Mouse (Mus musculus): ENCODE results near the gene Plgrkt.
"Not testable (repeated sequence)": the region's sequence is repeated elsewhere in the genome, so short reads cannot be mapped to it uniquely, and the experiment has no call there.

Plgrkt gene

DNA sequence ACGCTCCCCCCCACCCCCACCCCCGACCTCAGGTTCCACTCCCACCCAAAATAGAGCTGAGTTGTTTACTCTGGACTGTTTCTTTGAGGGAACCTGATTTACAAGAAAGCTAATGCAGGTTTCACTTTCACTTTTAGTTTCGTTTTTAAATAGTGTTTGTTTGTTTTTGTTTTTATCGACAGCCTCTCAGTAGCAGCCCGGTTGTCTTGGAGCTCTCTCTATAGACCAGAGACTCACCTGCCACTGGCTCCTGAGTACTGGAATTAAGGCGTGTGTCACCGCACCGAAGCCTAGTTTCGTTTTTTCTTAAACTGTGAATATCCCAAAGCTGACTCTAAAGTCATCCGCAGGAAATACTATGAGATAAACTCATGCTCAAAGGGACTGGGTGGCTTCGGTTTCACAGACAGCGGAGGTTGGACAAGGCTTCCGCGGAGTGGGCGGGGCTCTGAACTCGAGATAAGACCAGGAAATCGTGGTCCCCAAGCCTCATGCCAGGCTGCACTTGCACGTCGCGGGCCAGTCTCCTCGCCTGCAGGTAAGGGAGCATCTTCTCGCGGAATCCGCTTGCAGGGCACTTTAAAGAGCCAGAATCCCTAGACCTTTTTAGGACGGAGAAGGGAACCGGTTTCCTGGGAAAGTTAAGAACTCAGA, at the start of gene Plgrkt, which contains the start of gene Cd274:
Gene Plgrkt, minus strand, starts transcription at position 422 of the 654 bp plus-strand sequence.
Gene Cd274, plus strand, starts transcription at position 487 of the 654 bp plus-strand sequence.
- peak; percentile 32 for DNase-seq (ENCODE audit: low read depth, low spot score)

DNA sequence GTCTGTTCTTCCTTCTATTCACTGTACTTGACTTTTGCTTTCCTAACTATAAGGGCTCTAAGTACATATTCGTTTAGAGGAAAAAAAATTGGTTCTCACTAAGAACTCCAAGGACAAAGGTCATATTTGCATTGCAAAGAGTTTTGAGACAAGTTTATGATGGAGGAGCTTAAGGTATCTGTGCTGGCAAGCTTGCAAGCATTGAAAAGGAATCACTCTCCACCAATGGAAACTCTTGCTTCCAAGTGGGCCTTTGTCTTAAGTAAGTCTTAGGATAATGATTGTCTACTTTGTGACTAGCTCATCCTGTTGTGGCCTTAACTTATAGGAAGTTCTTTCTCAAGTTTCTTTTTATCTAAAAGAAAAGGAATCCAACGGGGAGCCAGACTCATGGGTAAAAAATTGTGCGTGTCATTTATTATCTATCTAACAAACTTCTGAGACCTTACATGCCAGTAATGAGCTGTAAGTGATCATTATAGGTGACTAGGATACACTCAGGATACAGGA, 49.3 kb upstream of the Plgrkt start:
- no peak for DNase-seq (ENCODE audit: low read depth, low spot score)

DNA sequence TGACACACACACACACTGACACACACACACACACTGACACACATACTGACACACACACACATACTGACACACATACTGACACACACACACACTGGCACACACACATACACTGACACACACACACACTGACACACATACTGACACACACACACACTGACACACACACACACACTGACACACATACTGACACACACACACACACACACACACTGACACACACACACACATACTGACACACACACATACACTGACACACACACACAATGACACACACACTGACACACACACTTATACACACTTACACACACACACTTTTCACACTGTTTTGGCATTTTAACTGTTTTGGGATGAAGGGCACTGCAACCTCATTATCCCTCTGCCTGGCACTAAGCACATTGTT, 47.7 kb upstream of the Plgrkt start:
- not testable (repeated sequence) for DNase-seq (ENCODE audit: low read depth, low spot score)

DNA sequence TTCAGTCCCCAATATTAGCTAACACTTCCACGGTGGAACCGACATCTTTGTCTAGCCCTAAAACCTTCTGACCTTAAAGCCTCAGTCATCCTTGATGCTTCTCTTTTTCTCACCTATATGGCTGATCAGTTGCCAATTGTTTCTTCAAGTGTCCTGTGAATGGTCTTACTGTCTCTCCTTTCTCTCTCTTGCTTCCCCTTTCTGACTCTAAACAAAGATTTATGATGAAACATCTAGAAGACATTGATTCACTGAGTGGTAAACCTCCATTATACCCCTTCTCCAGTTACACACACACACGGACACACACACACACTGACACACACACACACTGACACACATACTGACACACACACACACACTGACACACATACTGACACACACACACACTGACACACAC, 47.3 kb upstream of the Plgrkt start:
- DNase-seq (ENCODE audit: low read depth, low spot score) = no peak

DNA sequence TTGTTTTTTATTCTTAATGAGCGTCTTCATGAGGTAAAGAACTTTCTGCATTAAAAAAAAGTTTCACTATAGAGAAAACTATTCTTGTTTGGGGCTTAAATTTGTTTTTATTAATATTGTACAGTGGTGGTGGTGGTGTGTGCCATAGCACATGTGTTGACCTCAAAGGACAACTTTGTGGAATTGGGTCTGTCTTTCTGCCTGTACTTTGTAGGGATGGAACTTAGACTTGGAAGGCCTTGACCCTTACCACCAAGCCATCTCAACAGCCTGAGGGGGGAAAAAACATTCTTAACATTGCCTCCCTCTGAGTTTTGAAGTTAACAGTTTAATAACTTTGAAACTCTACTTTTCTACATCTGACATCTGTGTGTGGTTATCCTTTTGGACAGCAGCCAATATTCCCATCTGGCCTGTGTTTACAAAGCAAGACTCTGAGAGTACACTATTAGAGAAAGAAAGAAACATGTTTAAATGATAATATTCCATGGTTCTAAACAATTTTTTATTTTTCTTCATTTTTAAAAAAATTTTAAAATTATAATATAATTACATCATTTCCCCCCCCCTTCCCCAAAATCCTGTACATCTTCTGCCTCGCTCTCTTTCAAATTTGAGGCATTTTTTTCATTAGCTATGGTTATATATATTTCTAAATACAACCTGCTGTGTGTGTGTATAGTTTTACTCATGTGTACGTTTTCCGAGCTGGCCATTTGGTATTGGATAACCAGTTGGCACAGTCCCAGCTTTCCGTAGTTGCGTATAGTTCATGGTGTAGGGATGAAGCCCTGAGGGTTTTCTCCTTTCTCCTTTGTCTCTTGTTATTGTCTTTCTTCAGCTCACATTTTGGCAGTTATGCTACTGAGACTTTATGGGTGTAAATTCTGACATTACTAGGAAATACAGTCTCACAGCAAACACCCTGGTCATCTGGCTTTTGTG, 45.6 kb upstream of the Plgrkt start:
- DNase-seq (ENCODE audit: low read depth, low spot score) = peak; percentile 81

DNA sequence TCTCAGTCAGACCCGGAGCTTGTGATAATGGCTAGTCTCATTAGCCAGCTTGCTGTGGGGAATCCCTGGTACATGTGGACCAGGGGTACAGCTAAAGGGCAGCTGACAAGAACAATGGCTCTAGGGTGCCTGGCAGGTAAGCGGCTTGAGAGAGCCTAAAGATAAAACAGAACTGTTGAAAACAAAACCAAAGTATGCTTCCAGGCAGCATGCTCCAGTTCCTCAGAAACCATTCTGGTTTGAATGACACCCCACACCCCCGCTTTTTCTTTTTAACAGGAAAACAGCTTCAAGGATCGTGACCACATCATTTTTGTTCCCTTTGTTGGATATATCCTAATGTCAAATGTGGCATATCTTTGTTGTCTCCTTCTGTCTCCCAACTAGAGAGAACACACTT, 43.4 kb upstream of the Plgrkt start, which contains the start of gene Pdcd1lg2:
Gene Pdcd1lg2, plus strand, starts transcription at position 301 of the 400 bp plus-strand sequence.
- no peak for DNase-seq (ENCODE audit: low read depth, low spot score)

DNA sequence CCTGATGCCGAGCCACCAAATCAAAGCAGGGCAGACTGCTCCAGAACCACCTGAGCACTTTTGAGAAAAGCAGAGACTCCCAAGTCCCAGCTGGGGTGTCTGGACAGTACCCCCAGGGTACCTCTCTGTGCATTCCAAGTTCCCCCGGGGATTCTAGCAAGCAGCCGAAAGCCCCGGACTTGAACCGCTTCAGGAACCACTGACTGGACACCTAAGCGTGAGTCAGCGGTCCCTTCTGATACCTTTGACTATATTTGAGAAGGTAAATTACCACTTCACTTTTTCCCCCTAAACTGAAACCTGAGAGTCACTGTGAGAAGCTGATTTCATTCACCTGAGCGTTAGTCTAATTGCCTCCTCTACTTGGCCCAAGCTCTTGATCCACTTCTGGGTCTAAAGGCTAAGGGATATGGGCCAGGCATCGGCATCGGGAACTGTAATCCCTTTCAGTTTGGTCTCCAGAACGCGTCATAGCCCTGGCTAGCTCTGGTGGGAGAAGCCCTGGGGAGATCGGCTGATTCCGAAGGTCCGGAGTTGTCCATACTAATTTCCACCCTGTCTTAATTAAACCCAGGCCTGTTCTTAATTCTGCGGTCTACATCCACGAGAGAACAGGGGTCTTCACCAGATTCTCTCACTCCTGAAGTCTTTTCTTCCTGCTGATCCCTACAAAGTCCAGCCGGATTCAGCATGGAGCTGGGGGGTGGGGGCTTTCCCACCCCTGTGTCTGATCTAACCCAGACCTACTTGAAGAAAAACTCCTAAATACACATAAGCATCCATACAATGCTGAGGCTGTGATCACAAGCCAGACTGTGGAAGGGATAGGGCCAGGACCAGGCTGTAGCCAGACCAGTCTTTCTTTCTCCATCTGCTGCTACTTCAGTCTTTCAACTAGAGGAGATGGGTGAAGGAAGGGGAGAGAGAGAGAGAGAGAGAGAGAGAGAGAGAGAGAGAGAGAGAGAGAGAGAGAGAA, 39.1 kb upstream of the Plgrkt start:
- no peak for DNase-seq (ENCODE audit: low read depth, low spot score)

DNA sequence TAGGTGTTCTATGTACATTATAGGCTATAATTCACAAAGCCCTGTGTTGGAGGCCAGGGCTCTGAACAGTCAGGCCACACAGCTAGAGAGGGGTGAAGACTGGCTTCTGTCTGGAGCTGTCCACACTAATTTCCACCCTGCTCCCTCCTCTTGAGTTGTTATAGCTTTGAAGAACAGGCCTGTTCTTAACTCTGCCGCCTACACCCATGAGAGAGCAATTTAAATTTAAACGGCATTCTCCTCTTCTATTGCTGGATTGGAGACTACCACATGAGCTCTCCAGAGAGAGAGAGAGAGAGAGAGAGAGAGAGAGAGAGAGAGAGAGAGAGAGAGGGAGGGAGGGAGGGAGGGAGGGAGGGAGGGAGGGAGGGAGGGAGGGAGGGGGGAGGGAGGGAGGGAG, 38.2 kb upstream of the Plgrkt start:
- no peak for DNase-seq (ENCODE audit: low read depth, low spot score)

DNA sequence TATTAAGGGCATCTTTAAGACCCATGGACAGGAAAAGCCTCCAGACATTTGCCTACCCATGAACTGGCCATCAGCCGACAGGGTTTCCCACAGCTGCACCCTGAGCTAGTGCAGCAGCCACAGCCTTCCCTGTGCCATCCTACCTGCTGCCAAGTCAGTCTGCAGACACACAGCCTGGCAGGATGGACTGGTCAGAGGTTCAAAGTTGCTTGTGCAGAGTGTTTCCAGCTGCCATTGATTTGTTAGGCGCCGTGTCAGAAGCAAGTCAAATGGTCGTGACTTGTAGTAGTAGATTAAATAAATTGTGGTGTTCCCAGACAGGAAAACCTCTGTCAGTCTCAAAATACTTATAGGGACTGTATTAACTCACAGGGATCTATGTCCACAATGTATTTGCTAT, 36.1 kb upstream of the Plgrkt start:
- DNase-seq (ENCODE audit: low read depth, low spot score) = no peak

DNA sequence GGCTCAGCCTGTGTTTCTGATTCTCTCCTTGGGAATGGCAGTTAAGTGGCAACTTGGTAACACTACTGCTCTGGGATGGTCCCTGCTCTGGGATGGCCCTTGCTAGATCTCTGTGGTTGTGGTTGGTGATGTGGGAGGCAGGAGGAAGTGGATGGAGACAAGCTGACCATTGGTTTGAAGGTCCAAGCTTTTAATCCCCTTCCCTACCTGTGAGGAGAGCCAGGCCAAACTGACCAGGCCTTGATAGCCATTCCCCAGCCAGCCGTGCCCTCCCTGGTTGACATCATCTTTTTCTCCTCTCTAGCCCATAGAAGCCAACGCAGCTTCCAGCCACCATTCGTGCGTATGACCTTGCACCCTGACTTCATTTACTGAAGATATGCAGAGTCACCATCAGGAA, 35.4 kb upstream of the Plgrkt start:
- no peak for DNase-seq (ENCODE audit: low read depth, low spot score)

DNA sequence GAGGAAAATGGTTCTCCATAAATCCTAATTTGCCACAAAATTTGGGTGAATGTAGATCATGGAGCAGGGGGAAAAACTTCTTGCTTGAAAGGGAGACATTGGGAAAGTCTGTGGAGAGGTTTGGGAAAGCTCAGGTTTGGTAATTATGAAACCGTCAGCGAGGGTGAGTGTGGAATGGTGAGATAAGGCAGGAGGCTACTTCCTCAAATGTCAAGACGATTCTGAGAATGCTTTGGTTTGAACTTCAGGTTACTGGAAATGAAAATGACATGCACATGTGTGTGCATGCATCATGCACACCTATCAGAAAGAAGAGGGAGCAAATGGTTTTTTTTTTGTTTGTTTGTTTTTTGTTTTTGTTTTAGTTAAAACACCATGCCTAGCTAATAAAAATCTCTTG, 33.3 kb upstream of the Plgrkt start:
- DNase-seq (ENCODE audit: low read depth, low spot score) = no peak

DNA sequence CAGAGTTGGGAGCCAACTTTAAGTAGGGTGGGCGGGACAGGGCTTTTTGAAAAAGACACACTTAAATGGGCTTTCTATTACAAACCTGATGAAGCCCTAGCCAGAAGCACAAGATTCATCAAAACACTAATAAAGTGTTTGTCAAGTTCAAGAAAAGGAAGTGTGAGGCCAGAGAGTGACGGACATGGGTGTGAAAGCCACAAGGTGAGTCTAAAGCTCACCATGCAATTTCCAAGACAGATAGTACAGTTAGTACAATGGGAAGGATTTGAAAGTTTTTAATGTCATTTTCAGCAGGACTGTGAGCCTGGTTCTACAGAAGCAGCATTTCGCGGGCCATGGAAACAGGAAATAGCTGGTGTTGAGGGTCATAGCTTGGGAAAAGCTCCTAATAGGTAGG, 32.6 kb upstream of the Plgrkt start:
- no peak for DNase-seq (ENCODE audit: low read depth, low spot score)

DNA sequence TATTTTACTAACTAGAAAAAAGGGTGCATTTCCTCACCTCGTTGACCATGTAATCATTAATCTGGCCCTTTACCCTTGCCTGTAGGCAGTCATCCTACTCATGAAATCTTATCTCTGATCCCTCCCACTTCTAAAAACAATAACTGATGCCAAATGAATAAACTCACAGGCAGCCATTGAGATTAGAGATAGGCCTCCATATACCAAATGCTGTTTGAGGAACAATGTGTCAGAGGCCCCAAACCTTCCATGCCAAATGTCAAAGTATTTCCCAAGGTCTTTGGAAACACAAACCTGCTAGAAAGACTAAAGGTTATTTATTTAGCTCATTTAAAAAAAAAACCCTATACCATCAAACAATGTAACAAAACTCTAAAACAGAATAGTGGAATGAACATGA, 29.2 kb upstream of the Plgrkt start:
- DNase-seq (ENCODE audit: low read depth, low spot score) = no peak

DNA sequence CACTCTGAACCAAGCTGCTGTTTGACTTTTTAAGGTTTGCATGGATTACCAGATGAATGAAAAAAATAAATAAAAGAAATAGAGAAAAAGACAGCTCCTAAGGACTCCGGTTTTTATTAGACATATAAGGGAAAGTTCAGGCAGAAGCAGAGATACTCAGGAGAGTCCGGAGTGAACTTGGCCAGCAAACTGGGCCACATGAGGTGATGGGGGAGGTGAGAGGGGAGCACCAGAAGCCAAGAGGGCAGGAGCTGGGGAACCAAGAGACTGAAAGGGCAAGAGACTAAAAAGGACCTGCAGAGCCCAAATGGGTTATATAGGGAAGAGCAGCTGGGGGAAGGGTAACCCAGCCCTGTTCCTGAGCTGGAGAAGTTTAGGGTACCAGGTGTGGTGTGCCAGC, 27.5 kb upstream of the Plgrkt start:
- DNase-seq (ENCODE audit: low read depth, low spot score) = no peak

DNA sequence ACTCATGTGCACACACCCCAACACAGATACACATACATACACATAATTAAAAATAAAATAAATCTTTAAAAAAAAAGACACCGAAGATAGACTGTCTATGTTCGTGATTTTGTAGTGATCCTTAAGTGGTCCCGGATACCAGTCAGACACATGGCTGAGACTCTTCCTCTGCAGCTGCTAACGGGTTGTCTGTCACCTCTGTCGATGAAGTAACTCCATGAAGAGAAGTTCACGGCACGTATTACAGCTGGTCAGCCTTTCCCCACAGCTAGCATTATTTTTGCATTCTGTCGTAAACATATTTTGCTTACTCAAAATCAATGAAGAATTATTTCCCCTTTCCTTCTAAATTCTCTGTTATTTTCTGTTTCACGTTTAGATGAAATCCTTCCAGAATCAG, 26.1 kb upstream of the Plgrkt start:
- no peak for DNase-seq (ENCODE audit: low read depth, low spot score)

DNA sequence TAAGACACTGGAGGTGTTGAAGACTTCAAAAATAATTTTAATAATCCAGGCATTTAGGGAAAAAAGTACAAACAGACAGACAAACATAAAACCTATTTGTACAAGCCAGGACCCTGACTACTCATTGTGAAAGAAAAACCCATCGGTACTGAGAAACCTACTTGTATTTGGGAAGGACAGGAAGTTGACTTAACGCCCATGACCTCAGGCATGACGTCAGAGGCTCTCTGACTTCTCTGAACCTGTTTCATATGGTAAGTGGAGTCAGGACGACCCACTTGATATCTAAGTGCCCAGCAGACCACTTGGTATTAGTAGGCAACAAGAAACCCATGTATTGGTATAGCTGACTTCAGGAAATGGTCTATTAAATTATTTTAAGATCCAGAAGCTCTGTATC, 24.1 kb upstream of the Plgrkt start:
- DNase-seq (ENCODE audit: low read depth, low spot score) = no peak

DNA sequence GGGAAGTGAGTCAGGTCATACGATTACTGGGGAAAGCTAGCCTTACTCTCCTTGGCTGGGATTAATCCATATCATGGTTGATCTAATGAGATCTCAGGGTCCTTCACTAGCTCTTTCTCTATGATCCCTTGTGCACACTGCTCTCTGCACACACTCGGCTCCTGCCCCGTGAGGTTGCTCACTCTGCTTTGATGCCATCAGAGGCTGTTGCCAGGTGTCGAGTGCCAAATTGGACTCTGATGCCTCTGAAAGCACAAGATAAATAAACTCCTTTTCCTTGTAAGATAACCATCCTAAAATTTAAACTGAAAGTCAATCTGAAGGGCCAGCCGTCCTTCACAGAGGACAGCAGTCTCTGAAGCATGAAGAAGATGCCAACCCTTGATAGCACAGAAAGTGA, 23.3 kb upstream of the Plgrkt start:
- no peak for DNase-seq (ENCODE audit: low read depth, low spot score)

DNA sequence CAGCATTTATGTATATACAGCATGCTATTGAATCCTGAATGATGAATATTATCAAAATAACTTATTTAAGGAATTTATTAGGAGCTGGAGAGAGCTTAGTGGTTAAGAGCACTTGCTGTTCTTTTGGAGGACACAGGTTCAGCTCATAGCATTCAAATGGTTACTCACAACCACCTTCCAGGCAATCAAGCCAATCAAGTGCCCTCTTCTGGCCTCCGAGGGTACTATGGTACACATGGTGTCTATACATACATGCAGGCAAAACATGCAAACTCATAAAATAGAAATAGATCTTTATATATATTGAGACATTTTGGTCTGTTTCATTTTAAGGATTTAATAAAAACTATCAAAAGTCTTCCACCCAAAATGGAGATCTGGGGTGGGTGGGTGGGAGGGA, 21.6 kb upstream of the Plgrkt start:
- no peak for DNase-seq (ENCODE audit: low read depth, low spot score)

DNA sequence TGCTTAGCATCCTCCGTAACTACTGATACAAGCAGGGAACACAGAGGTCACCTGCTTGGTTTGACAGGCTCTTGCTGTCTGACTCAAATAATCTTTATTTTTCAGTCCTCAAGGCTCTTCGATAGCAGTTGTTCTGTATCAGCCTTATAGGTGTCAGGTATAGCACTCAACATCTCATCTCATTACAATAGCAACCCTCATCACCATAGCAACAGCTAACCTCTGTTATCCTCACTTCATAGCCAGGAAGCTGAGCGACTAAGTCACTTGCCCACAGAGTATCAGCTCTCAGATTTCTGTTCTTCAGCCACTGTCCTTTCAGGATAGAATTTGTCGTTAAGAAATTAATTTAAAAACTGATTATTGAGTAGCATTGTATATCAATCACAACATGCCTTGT, 18.6 kb upstream of the Plgrkt start:
- no peak for DNase-seq (ENCODE audit: low read depth, low spot score)

DNA sequence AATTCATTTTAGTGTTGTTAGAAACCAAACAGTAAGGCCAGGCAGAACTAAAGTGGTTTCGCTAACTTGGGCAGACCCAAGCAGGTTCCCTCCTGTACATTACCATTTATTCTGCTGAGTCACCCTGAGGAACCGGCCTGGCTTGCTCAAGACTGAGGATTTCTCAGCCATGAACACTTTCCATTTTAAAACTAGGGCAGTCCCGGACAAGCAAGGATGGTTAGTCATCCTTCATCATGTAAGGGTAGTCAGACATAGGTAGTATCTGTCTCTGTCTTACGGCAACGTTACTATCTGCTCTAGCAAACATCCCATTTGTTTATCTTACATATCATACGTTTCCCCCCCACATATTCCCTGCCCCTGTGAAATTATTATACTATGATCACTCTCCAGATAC, 17.8 kb upstream of the Plgrkt start:
- no peak for DNase-seq (ENCODE audit: low read depth, low spot score)

DNA sequence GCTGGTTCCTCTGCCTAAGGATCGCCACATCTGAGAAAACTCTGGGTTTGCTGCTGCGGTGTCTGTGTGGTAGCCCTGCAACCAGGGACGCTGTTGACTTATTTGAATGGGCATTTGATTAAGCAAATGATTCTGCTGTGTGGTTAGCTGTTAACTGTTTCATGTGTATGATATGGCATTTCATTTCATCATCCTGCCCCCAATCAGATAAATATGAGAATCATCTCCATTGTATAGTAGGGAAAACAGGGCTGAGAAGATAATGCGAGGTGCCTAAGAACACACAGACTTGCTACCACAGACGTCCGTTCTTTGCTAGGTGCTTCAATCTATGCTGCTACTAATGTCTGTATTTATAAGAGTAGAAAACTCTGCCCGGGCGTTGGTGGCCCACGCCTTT, 17.2 kb upstream of the Plgrkt start:
- no peak for DNase-seq (ENCODE audit: low read depth, low spot score)

DNA sequence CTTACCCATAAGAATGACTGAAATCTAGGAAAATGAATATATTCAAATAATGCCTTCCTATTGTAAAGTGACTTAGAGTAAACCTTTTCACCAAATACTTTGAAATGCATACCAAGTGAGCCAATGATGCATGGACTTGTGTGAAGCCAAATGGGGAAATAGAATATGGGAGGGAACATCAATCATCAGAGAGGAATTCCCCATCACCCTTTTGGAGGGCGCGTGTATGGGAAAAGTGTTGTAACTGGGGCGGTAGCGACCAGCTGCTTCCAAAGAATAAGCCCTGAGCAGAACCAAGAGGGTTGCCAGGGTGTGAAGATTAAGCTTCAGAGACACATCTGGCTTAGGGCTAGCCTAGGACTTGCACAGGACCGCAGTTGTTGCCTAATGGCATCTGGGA, 16.2 kb upstream of the Plgrkt start:
- no peak for DNase-seq (ENCODE audit: low read depth, low spot score)
